Mouse (Mus musculus): ENCODE results near the gene Pxmp4.

DNA sequence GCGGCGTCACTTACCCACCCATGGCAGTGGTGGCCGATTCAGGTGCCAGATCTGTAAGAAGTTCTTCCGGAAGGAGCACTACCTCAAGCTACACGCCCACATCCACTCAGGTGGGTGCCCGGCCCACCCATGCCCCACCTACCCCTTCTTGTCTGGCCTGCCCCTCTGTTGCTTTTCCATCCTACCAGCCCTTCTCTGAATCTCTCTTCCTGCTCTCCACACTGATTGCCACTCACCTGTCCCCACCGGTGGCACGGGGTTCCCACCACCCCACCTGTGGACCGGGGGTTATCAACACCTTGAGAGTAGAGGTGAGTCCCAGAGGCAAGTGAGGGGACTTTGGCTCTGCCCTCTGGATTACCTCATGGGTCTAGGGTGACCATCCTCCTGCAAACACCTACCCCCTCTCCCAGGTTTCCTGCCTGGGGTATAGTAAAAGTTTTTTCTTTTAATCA is 38.5 kb upstream of the Pxmp4 start:
- TF ChIP-seq CTCF (conservative IDR thresholded peaks at IDR 0.05; ENCODE audit: insufficient read depth, insufficient read length, low read depth, low read length) (no peak), POLR2A (IDR thresholded peaks at IDR 0.05; ENCODE audit: low read depth, low read length) (no peak)
